Mouse (Mus musculus): ENCODE results near the gene Htra2. TPM values are rescaled to one million over a fixed set of nuclear protein-coding genes. Genes with fewer than 3 reads are reported as not detected.

Htra2 gene
- total RNA-seq, 1 experiment from 2014 or later, result 59.1 TPM

- peak; percentile 51 for DNase-seq
Measured at GRCm38 (mm10) chr6:83070311-83071219, 15.5 kb upstream of the Htra2 start.

GRCm38 (mm10) chr6:83070247-83070310 is 15.0 kb upstream of the Htra2 start, which contains the start of gene Tlx2:
Gene Tlx2, minus strand, starts transcription at chr6:83070293.
- no peak for DNase-seq

GRCm38 (mm10) chr6:83069488-83070246 is 14.6 kb upstream of the Htra2 start:
- no peak for DNase-seq

- no peak for DNase-seq
Measured at GRCm38 (mm10) chr6:83068706-83069487, 13.8 kb upstream of the Htra2 start.

GRCm38 (mm10) chr6:83068221-83068620 is 13.1 kb upstream of the Htra2 start:
- DNase-seq, result no peak

- DNase-seq, result no peak
Measured at GRCm38 (mm10) chr6:83066441-83066840, 11.4 kb upstream of the Htra2 start.

- DNase-seq, result no peak
Measured at GRCm38 (mm10) chr6:83065995-83066394, 10.9 kb upstream of the Htra2 start.

- DNase-seq, result no peak
Measured at GRCm38 (mm10) chr6:83058725-83059124, 3.7 kb upstream of the Htra2 start.

- no peak for DNase-seq
Measured at GRCm38 (mm10) chr6:83057790-83058189, 2.7 kb upstream of the Htra2 start, which contains the start of gene Dqx1. Gene Dqx1, plus strand, starts transcription at chr6:83057844.

- DNase-seq, result peak; percentile 96
Measured at GRCm38 (mm10) chr6:83054074-83054851, 810 bp downstream of the Htra2 start, which contains the start of gene Aup1. Gene Aup1, plus strand, starts transcription at chr6:83054521.

GRCm38 (mm10) chr6:83053136-83053960 is 1.7 kb downstream of the Htra2 start:
- DNase-seq, result peak; percentile 46

- no peak for DNase-seq
Measured at GRCm38 (mm10) chr6:83049367-83049766, 5.7 kb downstream of the Htra2 start.

GRCm38 (mm10) chr6:83044742-83045141 is 10.3 kb downstream of the Htra2 start:
- DNase-seq, result no peak

GRCm38 (mm10) chr6:83043993-83044392 is 11.1 kb downstream of the Htra2 start:
- no peak for DNase-seq

- DNase-seq, result no peak
Measured at GRCm38 (mm10) chr6:83043561-83043960, 11.5 kb downstream of the Htra2 start.

GRCm38 (mm10) chr6:83040601-83041000 is 14.5 kb downstream of the Htra2 start:
- no peak for DNase-seq

GRCm38 (mm10) chr6:83038496-83039012 is 16.5 kb downstream of the Htra2 start:
- DNase-seq, result peak; percentile 95

GRCm38 (mm10) chr6:83037188-83037587 is 17.9 kb downstream of the Htra2 start:
- no peak for DNase-seq

GRCm38 (mm10) chr6:83034463-83035055 is 20.5 kb downstream of the Htra2 start:
- no peak for DNase-seq

All from adrenal gland, postnatal 25 days (tissue).